Mouse (Mus musculus) urinary bladder, adult 18-20 months (tissue): ENCODE measurements around the gene Rundc3a.
A peak's percentile ranks its signal among the peaks of the same experiment; 100 is the strongest.
"Not testable (repeated sequence)": the region's sequence is repeated elsewhere in the genome, so short reads cannot be mapped to it uniquely, and the experiment has no call there.

Source experiments
- DNase-seq, 2 experiments: peaks; one replicate each; pipeline ENCODE4 v3.0.0; 2022; ENCODE audit warnings: low spot score in 2 of 2, mixed read lengths in 2 of 2

The Rundc3a gene

DNA sequence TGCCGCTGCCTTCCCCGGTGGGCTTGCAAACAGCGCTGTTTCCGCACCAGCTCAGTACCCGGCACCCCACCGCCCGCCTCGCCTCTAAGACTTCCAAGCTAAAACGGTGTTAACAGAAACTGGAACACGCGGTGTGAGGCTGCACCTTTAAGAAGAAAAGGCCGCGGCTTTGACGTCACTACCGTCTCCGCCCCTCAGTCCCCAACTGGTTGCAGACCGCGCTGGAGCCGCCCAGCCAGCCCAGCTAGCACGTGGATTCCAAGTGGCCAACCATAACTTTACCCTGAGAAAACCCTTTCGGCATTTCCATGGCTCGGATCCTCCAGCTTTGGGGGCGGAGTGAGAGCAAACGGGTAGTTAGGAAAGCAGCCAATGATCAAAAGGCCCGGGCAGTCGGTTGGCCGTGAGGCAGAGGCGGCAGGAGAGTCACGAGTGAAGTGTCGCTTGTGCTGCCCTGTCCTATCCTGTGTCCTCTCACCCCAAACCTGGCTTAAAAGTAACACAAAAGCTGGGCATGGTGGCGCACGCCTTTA lies 15.2 kb downstream of the Rundc3a start:
- DNase-seq = peak; percentile 90 to 97

GRCm38 (mm10) chr11:102408888-102409794 lies 15.9 kb downstream of the Rundc3a start:
- DNase-seq = no peak

DNA sequence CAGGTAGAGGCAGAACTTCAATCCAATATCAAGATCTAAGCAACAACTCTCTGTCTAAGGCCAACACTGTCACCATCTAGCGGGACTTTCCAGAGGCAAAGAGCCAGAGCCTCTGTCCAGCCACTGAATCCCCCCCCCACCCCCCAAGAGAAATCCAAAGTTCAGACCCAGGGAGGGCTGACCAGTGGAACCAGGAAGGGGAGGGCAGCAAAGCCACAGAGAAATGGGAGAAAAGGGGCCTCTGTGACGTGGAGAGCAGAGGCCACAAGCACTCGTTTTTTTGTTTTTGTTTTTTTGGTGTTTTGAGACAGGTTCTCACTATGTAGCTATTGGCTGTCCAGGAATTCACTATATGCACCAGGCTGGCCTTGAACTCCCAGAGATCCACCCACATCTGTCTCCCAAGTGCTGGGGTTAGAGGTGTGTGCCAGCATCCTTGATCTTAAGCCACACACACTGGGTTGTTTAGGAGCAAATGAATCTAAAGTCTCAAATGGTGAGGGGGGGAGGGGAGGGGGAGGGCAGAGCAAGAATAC lies 16.7 kb downstream of the Rundc3a start:
- no peak for DNase-seq

GRCm38 (mm10) chr11:102410345-102410744 lies 17.1 kb downstream of the Rundc3a start:
- not testable (repeated sequence) for DNase-seq

- DNase-seq = no peak
These were observed 17.9 kb downstream of the Rundc3a start for GRCm38 (mm10) chr11:102411061-102411460.

- peak; percentile 80 to 86 for DNase-seq
These were observed 18.5 kb downstream of the Rundc3a start for GRCm38 (mm10) chr11:102411704-102412103.

- no peak for DNase-seq
These were observed 19.9 kb downstream of the Rundc3a start for GRCm38 (mm10) chr11:102413059-102413458.

- no peak for DNase-seq
These were observed 22.0 kb downstream of the Rundc3a start for GRCm38 (mm10) chr11:102415034-102415802.

GRCm38 (mm10) chr11:102417160-102417559 lies 24.0 kb downstream of the Rundc3a start:
- DNase-seq = no peak

DNA sequence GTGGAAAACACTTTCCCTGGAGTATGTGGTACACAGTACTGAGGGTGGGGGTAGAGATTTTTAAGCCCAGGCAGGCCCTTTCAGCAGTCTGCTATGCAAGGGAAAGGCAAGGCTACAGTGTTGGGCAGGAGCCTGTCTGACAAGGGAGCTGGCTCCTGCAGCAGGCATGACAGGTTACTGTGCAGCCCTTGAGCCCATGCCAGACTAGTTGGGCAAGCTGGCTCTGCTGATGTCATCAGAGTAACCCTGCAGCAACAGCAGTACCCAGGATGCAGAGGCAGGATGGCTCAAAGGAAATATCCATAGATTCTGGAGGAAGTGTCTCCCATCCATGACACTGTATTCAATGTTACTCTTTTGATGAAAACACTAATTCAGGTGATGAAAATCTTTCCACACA lies 25.7 kb downstream of the Rundc3a start:
- DNase-seq = no peak

- no peak for DNase-seq
These were observed 28.4 kb downstream of the Rundc3a start for GRCm38 (mm10) chr11:102421559-102421958.

DNA sequence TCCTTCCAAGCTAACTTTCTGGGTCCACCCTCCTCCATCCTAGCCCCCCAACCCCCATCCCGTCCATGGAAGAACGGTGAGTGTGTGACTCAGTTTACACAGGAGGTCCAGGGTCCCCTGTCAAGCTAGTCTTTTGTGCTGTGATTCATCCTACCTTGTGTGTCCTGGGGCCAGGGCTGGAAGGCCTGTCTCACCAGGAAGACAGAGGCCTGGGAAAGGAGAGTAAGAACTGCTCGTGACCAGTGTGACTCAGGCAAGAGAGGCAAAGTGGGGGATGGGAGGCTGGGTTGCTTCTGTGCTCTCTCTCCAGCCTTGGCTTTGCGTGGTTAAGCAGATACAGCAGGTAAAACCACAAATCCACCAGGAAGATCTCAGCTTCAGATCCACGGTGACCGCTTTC lies 31.5 kb downstream of the Rundc3a start:
- DNase-seq = peak in 1 of 2 experiments; percentile 51

DNA sequence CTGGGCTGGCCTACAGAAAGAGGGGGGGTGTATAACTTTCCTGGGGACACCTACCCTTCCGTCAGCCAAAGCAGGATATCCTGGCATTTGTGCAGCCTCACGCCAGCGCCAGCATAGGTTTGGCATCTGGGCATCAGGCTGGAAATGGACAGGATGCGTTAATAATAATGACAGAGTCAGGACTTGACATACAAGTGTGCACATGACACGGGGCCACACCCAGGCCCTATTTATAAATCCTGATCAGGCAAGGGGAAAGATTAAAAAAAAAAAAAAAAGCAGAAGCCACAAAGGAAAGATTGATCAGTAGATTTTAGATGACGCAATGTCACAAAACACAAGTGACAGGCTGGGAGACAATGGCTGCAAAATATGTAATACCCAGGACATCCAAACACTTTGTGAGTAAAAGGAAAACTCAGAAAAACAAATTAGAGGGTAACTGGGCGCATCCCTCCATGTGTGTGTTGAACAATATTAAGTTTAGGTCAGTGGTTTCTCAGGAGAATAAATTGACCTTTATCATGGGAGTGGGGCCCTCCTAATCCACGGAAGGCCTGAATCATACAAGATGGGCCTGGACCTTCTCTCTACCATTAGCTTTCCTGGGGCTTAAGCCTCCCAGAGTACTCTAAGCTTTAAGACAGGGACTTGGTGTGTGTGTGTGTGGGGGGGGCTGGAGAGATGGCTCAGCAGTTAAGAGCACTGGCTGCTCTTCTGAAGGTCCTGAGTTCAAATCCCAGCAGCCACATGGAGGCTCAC lies 32.5 kb downstream of the Rundc3a start:
- no peak for DNase-seq

- DNase-seq = no peak
These were observed 35.9 kb downstream of the Rundc3a start for GRCm38 (mm10) chr11:102428981-102429540.

GRCm38 (mm10) chr11:102429551-102429950 lies 36.3 kb downstream of the Rundc3a start:
- no peak for DNase-seq

DNA sequence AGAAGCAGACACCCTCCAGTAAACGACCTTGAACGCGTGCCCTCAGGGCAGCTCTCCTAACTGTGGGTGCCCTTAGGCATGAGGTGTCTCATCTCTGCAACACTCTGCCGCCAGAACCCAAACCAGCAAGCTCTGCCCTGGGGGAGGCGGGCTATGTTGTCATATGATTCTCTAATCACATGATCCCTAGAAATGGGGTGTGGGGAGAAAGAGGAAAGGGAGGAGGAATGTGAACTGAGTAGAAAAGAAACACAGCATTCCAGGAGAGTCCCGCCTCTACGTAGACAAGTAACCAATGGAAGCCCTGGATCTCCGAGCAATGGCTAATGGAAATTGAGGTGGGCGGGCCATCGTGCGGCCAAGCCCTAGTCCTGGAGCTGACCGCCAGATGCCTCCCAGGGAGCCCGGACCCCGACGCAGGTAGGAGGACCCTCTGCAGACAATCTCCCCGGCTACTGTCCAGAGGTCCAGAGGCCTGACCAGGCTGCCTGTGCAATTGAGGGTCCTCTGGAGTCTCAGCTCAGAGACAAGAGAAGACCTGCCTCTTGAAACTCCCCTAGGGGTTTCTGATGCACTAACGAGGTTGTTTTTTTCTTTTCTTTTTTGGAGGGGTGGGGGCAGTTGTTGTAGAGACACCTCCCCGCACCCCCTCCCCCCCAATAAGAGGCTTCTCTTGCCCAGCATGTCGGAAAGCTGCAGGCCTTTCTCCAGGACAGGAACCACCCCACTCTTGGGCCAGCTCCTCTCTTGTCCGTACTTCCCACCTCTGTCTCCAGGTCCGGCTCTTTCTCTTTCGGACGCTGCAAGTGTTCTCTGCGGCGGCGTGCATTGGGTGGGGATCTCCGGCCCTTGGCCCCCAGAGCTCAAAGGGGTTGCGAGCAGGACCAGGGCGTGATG lies 37.2 kb downstream of the Rundc3a start, which contains the start of gene Grn:
Grn (plus strand) TSS at position 195 of the 897 bp plus-strand sequence.
- peak; percentile 69 to 88 for DNase-seq

- peak; percentile 74 to 75 for DNase-seq
These were observed 37.9 kb downstream of the Rundc3a start for GRCm38 (mm10) chr11:102431018-102431645.

- no peak for DNase-seq
These were observed 38.5 kb downstream of the Rundc3a start for GRCm38 (mm10) chr11:102431728-102432114.

GRCm38 (mm10) chr11:102432115-102432843 lies 39.1 kb downstream of the Rundc3a start:
- no peak for DNase-seq
